Mouse (Mus musculus): ENCODE measurements around the gene Tpcn1. TPM values are rescaled to one million over a fixed set of nuclear protein-coding genes. Genes with fewer than 3 reads are reported as not detected.
A peak's percentile ranks its signal among the peaks of the same experiment; 100 is the strongest.

The Tpcn1 gene
- total RNA-seq, 2 experiments from 2014 or later = 33.9 to 39.4 TPM

DNA sequence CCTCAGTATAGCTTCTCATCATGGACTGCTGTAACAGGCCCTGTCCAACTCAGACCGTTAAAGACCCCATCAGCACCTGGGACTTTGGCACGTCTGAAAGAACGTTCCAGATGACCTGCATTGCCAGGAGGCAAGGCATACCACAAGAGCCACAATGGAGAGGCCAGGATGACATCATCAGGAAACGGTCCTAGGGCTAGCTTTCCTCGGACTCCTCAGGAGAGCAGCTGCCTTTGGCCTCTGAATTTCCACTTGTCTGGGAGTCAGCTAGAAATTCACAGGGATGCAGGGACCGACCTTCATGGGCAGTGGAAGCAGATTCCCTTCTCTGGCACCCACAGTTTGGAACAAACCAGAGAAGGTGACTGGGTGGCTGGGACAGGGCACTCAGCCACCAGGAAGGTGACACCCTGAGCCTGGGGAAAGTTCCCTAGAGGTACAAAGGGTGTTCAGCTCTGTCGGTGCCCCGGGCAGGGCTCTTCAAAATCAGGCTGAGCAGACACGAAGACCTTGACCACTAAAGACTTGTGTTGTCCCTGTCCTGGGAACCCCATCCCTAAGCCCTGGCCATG lies 21.7 kb downstream of the Tpcn1 start:
- intact Hi-C loops (cut with DNase I) = no loop called here
- DNase-seq (ENCODE audit: low spot score in 2 of 2) = no peak

DNA sequence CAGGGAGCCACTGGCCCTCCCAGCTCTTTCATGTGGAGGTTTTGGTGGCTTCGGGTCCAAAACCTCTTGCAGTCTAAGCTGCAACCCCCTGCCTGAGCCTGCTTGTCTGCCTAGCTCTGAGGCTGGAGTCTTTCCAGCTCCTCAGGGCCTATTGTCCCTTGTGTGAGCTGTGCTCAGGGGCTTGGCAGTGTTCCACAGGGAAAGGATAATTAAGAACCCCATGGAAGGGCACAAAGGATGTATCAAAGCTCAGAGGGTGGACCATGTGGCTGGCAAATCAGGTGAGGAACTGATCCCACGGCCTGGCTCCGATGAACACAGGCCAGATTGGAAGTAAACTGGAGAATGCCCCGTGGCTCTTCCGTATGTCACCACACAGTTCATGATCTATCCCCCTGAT lies 22.4 kb downstream of the Tpcn1 start:
- DNase-seq (ENCODE audit: low spot score in 2 of 2) = peak in 1 of 2 experiments; percentile 49
- intact Hi-C loops (cut with DNase I) = no loop called here

- intact Hi-C loops (cut with DNase I) = no loop called here
- no peak for DNase-seq (ENCODE audit: low spot score in 2 of 2)
These were observed 23.1 kb downstream of the Tpcn1 start for GRCm38 (mm10) chr5:120565171-120565905.

DNA sequence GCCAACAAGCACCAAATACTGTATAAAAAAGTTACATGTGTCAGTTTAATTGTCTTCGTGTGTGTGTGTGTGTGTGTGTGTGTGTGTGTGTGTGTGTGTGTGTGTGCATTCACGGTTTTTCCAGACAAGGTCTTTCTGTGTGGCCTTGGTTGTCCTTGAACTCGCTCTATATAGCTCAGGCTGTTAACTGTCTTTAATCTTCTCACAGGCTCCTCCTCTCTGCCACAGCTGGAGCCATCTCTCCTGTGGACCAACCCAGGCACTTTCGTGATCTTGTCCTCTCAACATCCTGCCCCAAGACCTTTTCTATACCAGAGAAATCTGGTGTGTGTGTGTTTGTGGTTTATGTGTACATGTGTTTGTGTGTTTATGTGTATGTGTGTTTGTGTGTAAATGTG lies 24.6 kb downstream of the Tpcn1 start:
- intact Hi-C loops (cut with DNase I) = no loop called here
- no peak for DNase-seq (ENCODE audit: low spot score in 2 of 2)

GRCm38 (mm10) chr5:120562956-120563913 lies 25.2 kb downstream of the Tpcn1 start:
- no peak for DNase-seq (ENCODE audit: low spot score in 2 of 2)
- intact Hi-C loops (cut with DNase I) = no loop called here

GRCm38 (mm10) chr5:120560616-120561311 lies 27.7 kb downstream of the Tpcn1 start:
- peak in 1 of 2 experiments; percentile 79 for DNase-seq (ENCODE audit: low spot score in 2 of 2)
- intact Hi-C loops (cut with DNase I) = loop anchor here (1.0 kb wide), 1 partner anchor 28 kb away; the partner anchor contains the start of gene Tpcn1

DNA sequence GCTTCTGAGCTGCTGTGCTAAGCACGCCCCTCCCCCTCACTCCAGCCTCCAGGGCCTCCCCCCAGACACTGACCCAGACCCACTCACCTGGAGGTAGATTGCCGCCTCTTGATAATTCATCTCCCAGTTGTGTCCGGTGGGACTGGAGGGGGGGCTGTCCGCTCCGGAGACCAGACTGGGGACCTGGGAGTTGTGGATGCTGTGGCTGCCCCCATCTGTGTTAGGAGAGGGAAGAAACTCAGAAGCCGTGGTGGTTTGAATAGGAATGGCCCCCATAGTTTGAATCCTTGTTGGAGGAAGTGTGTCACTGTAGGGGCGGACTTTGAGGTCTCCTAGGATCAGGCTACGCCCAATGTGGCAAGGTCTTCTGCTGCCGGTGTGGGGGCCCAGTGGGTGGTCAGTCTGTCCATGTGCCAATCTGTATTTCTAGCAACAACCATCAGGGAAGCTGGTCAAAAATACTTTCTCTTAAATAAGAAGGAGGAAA lies 28.3 kb downstream of the Tpcn1 start:
- intact Hi-C loops (cut with DNase I) = loop anchor here (1.0 kb wide), 1 partner anchor 28 kb away; the partner anchor contains the start of gene Tpcn1
- DNase-seq (ENCODE audit: low spot score in 2 of 2) = peak in 1 of 2 experiments; percentile 72

GRCm38 (mm10) chr5:120558762-120559161 lies 29.7 kb downstream of the Tpcn1 start:
- peak in 1 of 2 experiments; percentile 49 for DNase-seq (ENCODE audit: low spot score in 2 of 2)
- intact Hi-C loops (cut with DNase I) = loop anchor here (5.0 kb wide), 1 partner anchor 49 kb away; no protein-coding TSS in a partner anchor

- DNase-seq (ENCODE audit: low spot score in 2 of 2) = no peak
- intact Hi-C loops (cut with DNase I) = loop anchor here (5.0 kb wide), 1 partner anchor 49 kb away; no protein-coding TSS in a partner anchor
These were observed 30.4 kb downstream of the Tpcn1 start for GRCm38 (mm10) chr5:120558041-120558440.

GRCm38 (mm10) chr5:120555871-120556270 lies 32.6 kb downstream of the Tpcn1 start:
- intact Hi-C loops (cut with DNase I) = loop anchor here (5.0 kb wide), 1 partner anchor 51 kb away; no protein-coding TSS in a partner anchor
- DNase-seq (ENCODE audit: low spot score in 2 of 2) = no peak

GRCm38 (mm10) chr5:120550673-120551072 lies 37.8 kb downstream of the Tpcn1 start:
- intact Hi-C loops (cut with DNase I) = no loop called here
- DNase-seq (ENCODE audit: low spot score in 2 of 2) = peak in 1 of 2 experiments; percentile 73

DNA sequence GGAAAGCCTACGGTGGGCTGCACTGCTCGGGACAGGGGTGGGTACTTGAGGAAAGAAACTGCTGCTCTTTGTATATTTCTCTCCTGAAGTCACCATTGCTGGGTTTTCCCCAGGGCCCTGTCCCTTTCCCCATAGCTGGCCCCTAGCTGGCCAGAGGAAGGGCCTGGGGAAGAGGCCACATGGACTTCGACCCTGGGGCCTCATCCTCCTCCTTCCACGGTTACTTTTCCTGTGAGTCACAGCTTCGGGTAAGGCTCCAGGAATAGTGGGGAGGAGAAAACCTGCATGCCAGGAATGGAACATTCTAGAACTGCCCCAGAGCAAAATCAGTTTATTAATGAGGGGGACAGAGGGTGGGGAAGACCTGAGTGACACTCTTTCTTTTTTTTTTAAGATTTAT lies 38.3 kb downstream of the Tpcn1 start:
- no peak for DNase-seq (ENCODE audit: low spot score in 2 of 2)
- intact Hi-C loops (cut with DNase I) = no loop called here

GRCm38 (mm10) chr5:120548236-120548850 lies 40.1 kb downstream of the Tpcn1 start:
- intact Hi-C loops (cut with DNase I) = no loop called here
- DNase-seq (ENCODE audit: low spot score in 2 of 2) = no peak

DNA sequence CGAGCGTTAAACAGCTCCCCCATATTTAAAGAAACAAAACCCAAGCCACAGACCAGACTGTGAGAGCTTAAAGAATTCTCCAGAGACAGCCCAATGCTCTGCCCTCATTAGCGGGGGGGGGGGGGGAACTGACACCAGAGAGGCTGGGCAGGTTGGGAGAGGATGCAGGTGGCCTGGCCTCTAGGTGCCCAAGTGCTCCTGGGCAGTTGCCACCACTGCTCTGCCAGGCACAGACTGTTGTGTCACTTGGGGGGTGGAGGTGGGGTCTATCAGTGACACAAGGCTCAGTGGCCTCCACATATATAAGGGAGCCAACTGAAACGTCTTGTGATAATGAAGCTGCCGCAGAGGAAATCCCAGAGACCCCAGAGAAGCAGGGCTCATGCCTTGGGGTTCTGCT lies 51.8 kb downstream of the Tpcn1 start:
- intact Hi-C loops (cut with DNase I) = no loop called here
- DNase-seq (ENCODE audit: low spot score in 2 of 2) = no peak

DNA sequence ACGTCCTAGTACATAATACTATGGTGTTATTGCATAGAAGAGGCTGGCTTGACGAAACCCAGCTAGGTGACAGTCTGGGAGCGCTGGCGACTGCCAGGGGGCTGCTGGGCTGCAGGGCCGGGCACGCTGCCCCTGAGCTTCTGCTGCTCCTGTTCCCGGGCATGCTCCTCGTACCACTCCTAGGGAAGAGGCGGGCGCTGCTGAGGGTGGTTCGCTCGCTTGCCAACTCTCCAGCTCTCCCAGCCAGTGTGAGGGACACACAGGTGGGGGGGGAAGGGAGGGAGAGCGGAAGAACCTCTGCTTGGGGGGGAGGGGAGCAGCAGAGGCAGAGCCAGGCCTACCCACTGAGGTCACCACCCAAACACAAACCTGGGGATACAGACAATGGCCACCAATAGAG lies 52.4 kb downstream of the Tpcn1 start:
- intact Hi-C loops (cut with DNase I) = no loop called here
- DNase-seq (ENCODE audit: low spot score in 2 of 2) = peak in 1 of 2 experiments; percentile 71

GRCm38 (mm10) chr5:120534686-120535075 lies 53.8 kb downstream of the Tpcn1 start:
- intact Hi-C loops (cut with DNase I) = no loop called here
- no peak for DNase-seq (ENCODE audit: low spot score in 2 of 2)

- intact Hi-C loops (cut with DNase I) = no loop called here
- no peak for DNase-seq (ENCODE audit: low spot score in 2 of 2)
These were observed 54.3 kb downstream of the Tpcn1 start for GRCm38 (mm10) chr5:120534071-120534685.

DNA sequence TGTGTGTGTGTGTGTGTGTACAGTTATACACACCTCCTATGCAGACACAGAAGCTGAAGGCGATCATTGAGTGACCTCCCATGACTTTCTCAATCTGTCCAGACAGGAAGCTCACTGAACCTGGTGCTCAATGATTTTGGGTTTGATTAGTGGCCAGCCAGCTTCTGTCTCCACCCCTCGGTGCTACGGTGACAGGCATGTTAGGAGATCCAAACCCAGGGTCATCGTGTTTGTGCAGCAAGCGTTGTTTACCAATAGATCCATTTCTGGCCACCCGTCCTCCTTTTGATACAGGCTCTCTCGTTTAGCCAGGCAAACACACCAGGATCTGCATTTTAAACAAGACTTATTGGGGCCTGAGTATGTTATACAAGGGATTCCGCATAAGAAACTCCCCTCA lies 56.8 kb downstream of the Tpcn1 start:
- intact Hi-C loops (cut with DNase I) = no loop called here
- no peak for DNase-seq (ENCODE audit: low spot score in 2 of 2)

Data from left cerebral cortex, postnatal 25 days (tissue).